Mouse (Mus musculus) olfactory bulb, adult 2 months (tissue): ENCODE measurements around the gene Rtl5.

Experiments used
- CTCF ChIP-seq: fragments of 200-500 bp; IDR thresholded peaks from 2 replicates; pipeline ENCODE4 v1.5.1; 2012; ENCODE audit warnings: low read depth, mild to moderate bottlenecking, low read length, moderate library complexity; ENCODE audit not compliant: insufficient read depth
- POLR2A ChIP-seq: fragments of 200-500 bp; IDR thresholded peaks from 2 replicates; pipeline ENCODE4 v1.6.1; 2012; ENCODE audit warnings: mild to moderate bottlenecking, low read depth, low read length, moderate library complexity; ENCODE audit not compliant: insufficient read depth

DNA sequence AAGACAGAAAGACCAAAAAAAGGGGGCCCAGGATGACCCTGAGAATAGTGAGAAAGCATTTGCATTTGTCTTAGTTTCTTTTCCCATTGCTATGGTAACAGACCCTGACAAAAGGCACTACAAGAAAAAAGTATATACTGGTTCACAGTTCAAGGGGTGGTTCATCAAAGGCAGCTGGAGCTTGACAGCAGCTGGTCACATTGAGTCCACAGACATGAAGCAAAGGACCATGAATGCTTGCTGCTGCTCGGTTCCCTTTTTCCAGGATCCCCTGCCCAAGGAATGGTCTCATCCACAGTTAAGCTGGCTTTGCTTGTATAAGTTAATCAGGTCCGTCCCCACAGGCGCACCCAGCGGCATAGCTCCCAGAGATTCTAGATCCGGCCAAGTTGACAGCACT, 3.3 kb upstream of the Rtl5 start:
- TF ChIP-seq POLR2A (no peak), CTCF (no peak)
